Mouse (Mus musculus) lung, adult 2 months (tissue): ENCODE measurements around the gene Hoxa5.

ENCODE experiments used
- CTCF ChIP-seq: fragments of 200-500 bp; IDR thresholded peaks from 2 replicates; pipeline ENCODE4 v1.5.1; 2011; ENCODE audit warnings: mild to moderate bottlenecking, low read length, control low read depth; ENCODE audit not compliant: insufficient read depth
- POLR2A ChIP-seq: fragments of 200-500 bp; IDR thresholded peaks from 2 replicates; pipeline ENCODE4 v1.6.1; 2011; ENCODE audit warnings: low read depth, mild to moderate bottlenecking, control low read depth, low read length, borderline replicate concordance; ENCODE audit errors: extremely low read depth

DNA sequence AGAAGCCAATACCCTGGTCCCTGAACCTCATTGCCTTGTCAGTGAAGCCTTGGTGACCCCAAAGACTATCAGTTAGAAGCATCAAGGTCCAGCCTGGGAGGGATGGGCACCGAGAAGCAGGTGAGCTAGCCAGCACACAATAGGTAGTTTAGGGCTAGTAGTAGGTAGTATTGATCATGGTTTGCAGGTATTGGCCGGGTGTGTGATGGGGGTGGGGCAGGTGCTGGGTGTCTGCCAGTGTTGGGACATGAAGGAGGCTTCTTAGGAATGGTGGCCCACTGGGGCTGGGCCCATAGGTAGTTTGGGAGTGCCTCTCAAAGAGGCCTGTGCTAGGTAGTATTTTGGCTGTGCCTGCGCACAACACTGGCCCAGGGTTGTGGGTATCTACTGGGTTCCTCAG, 10.7 kb upstream of the Hoxa5 start:
- no peak for TF ChIP-seq POLR2A
- TF ChIP-seq CTCF = no peak
